ENCODE assay signal across 1 mouse cellular context in the genomic region with DNA sequence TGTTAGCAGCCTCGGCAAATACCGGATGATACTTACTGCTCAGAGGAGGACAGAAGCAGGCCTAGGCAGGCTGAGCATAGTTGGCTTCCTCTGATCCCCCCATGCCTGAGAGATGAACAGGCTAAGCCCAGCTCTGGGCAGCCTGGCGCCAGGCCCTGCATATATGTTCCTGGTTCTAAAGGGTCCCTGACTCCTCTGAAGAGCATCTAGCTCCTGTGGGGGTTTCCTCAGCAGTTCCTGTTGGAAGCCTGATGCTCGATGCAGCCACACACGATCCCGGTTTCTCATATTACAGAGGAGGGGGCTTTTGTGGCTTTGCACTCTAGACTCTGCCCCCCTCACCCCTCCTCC.
TF ChIP-seq lines count a peak whose summit lies in the region.

No protein-coding gene starts in this region.

TF ChIP-seq in CH12.LX, 34 proteins besides CTCF, POLR2A, EP300 and RAD21:
- TF ChIP-seq UBTF (IDR thresholded peaks at IDR 0.05; ENCODE audit: low read depth, low read length) (no peak), MAFK (IDR thresholded peaks at IDR 0.05; ENCODE audit: insufficient replicate concordance, low read length) (no peak), NRF1 (IDR thresholded peaks at IDR 0.05; ENCODE audit: low read depth, low read length) (no peak), SIN3A (IDR thresholded peaks at IDR 0.05; ENCODE audit: low read length) (no peak), JUN (IDR thresholded peaks at IDR 0.05; ENCODE audit: insufficient read depth, low read depth, low read length) (no peak), JUND (conservative IDR thresholded peaks at IDR 0.05; ENCODE audit: low read depth, low read length) (no peak), PAX5 (IDR thresholded peaks at IDR 0.05; ENCODE audit: low read length) (no peak)
